Mouse (Mus musculus) lung, embryonic 14.5 days (tissue): ENCODE data around the gene Sgcd. TPM values are rescaled to one million over a fixed set of nuclear protein-coding genes. Genes with fewer than 3 reads are reported as not detected.

Source experiments
- ATAC-seq: fragments of 200-750 bp; cut with Nextera tagmentation; 2 replicates; pipeline ENCODE4 v1.8.0; 2017; ENCODE audit warnings: mild to moderate bottlenecking, moderate TSS enrichment, moderate library complexity; ENCODE audit not compliant: insufficient read depth
- DNase-seq: peaks from one replicate; pipeline ENCODE4 v3.0.0-alpha.2; 2015
- H3K27ac ChIP-seq: fragments of 300-500 bp; sonication (generic); 2 replicates; pipeline ENCODE4 v1.5.1; 2014; ENCODE audit warnings: low read depth, mild to moderate bottlenecking, moderate library complexity
- H3K27me3 ChIP-seq: fragments of 300-500 bp; sonication (generic); 2 replicates; pipeline ENCODE4 v1.6.1; 2014; ENCODE audit warnings: low read length, control low read depth; ENCODE audit not compliant: insufficient read depth
- H3K36me3 ChIP-seq: fragments of 300-500 bp; sonication (generic); 2 replicates; pipeline ENCODE4 v1.6.1; 2014; ENCODE audit warnings: control low read depth; ENCODE audit not compliant: insufficient read depth
- H3K4me1 ChIP-seq: fragments of 300-500 bp; sonication (generic); 2 replicates; pipeline ENCODE4 v1.6.1; 2014; ENCODE audit warnings: antibody characterized with exemption, control low read depth; ENCODE audit not compliant: insufficient read depth
- H3K4me2 ChIP-seq: fragments of 300-500 bp; sonication (generic); 2 replicates; pipeline ENCODE4 v1.6.1; 2014; ENCODE audit warnings: mild to moderate bottlenecking
- H3K4me3 ChIP-seq: fragments of 300-500 bp; sonication (generic); 2 replicates; pipeline ENCODE4 v1.5.1; 2014; ENCODE audit warnings: low read depth, low read length
- H3K9ac ChIP-seq: fragments of 300-500 bp; sonication (generic); 2 replicates; pipeline ENCODE4 v1.6.1; 2014
- H3K9me3 ChIP-seq: fragments of 300-500 bp; sonication (generic); 2 replicates; pipeline ENCODE4 v1.6.1; 2016; ENCODE audit warnings: low read depth, low read length, control low read depth
- CTCF ChIP-seq: IDR thresholded peaks from 2 replicates; pipeline ENCODE4 v1.5.1; 2016; ENCODE audit warnings: antibody characterized with exemption, low read depth
- WGBS: fragments of 180-500 bp; shearing (Covaris S2); extraction: QIAGEN DNeasy Blood & Tissue Kit; methylation state at CpG from one replicate; pipeline ENCODE4 v1.1.7; 2014; 5-methylcytosine and 5-hydroxymethylcytosine counted together
- polyA plus RNA-seq: library from polyadenylated mRNA; unstranded; fragments of >200 nt; fragmentation: Nextera tagmentation; extraction: Ambion mirVana; gene quantifications from 2 replicates; pipeline ENCODE4 v1.2.1, GENCODE M21; 2014

Sgcd gene
- polyA plus RNA-seq, 1 experiment from 2014 or later, result 2.5 TPM

- WGBS, result 57% methylated on average over 2 of the region's 2 CpGs
- H3K27me3 ChIP-seq, result 0 out of 2 replicates have a peak, but pooled peaks cover 3% of the 10 kb centered on the region
- no peak overlapping the region for H3K4me2 ChIP-seq
- H3K36me3 ChIP-seq, result no peaks in the 10 kb centered on the region
- H3K9me3 ChIP-seq, result no peaks in the 10 kb centered on the region
- DNase-seq (no peak), ATAC-seq (no peak)
- no peak overlapping the region for H3K27ac ChIP-seq
- no peaks in the 10 kb centered on the region for H3K4me1 ChIP-seq
- no peak overlapping the region for H3K9ac ChIP-seq
- no peak for TF ChIP-seq CTCF
- no peak overlapping the region for H3K4me3 ChIP-seq
These were observed 7.7 kb downstream of the Sgcd start for GRCm38 (mm10) chr11:47981108-47981507.

GRCm38 (mm10) chr11:47953291-47953690 lies 35.5 kb downstream of the Sgcd start:
- TF ChIP-seq CTCF, result no peak
- no peak for DNase-seq
- Histone ChIP-seq H3K4me2 (no peak overlapping the region), H3K9me3 (no peaks in the 10 kb centered on the region), H3K36me3 (no peaks in the 10 kb centered on the region), H3K4me1 (no peaks in the 10 kb centered on the region), H3K9ac (no peak overlapping the region), H3K4me3 (no peak overlapping the region), H3K27me3 (no peaks in the 10 kb centered on the region), H3K27ac (no peak overlapping the region)
- WGBS, result 66% methylated on average over 3 of the region's 3 CpGs
- ATAC-seq, result no peak

GRCm38 (mm10) chr11:47952366-47952765 lies 36.4 kb downstream of the Sgcd start:
- Histone ChIP-seq H3K4me3 (no peak overlapping the region), H3K4me2 (no peak overlapping the region), H3K27ac (no peak overlapping the region), H3K9ac (no peak overlapping the region), H3K36me3 (no peaks in the 10 kb centered on the region), H3K27me3 (no peaks in the 10 kb centered on the region), H3K9me3 (no peaks in the 10 kb centered on the region), H3K4me1 (no peaks in the 10 kb centered on the region)
- no peak for TF ChIP-seq CTCF
- 69% methylated on average over 4 of the region's 4 CpGs for WGBS
- DNase-seq, result no peak
- no peak for ATAC-seq

DNA sequence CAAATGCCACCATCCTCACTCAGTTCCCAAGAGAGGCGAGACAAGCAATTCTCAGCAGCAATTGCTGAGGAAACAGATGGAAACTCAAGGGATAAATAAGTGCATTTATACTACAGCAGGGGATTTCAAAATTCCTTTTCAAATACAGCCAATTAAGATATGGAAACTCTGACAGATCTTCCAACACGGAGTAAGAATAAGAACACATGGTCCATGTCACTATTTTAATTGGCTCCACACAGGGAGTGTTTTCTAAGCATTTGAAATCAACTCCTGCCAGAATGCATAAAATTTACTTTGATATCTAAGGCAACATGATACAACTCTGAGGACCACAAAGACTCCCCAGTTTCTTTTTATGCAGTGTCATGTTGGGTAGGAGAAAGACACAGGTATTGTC lies 49.0 kb downstream of the Sgcd start:
- DNase-seq, result no peak
- no peak for TF ChIP-seq CTCF

GRCm38 (mm10) chr11:47917616-47918015 lies 71.2 kb downstream of the Sgcd start:
- WGBS, result 78% methylated on average over 2 of the region's 2 CpGs
- Histone ChIP-seq H3K4me3 (no peak overlapping the region), H3K4me1 (no peaks in the 10 kb centered on the region), H3K9ac (no peak overlapping the region), H3K27me3 (no peaks in the 10 kb centered on the region), H3K27ac (no peak overlapping the region), H3K36me3 (no peaks in the 10 kb centered on the region), H3K9me3 (no peaks in the 10 kb centered on the region), H3K4me2 (no peak overlapping the region)
- no peak for TF ChIP-seq CTCF
- DNase-seq, result no peak
- ATAC-seq, result no peak

More for the DNA sequence above, 49.0 kb downstream of the Sgcd start:
- no peak for ATAC-seq
- Histone ChIP-seq H3K9me3 (no peaks in the 10 kb centered on the region), H3K9ac (no peak overlapping the region), H3K36me3 (no peaks in the 10 kb centered on the region), H3K27me3 (no peaks in the 10 kb centered on the region), H3K4me3 (no peak overlapping the region), H3K4me1 (no peaks in the 10 kb centered on the region), H3K27ac (no peak overlapping the region), H3K4me2 (no peak overlapping the region)
- 59% methylated on average over 2 of the region's 2 CpGs for WGBS

GRCm38 (mm10) chr11:47891617-47892172 lies 97.1 kb downstream of the Sgcd start:
- Histone ChIP-seq H3K9ac (no peak overlapping the region), H3K36me3 (no peaks in the 10 kb centered on the region), H3K4me2 (no peak overlapping the region), H3K9me3 (no peaks in the 10 kb centered on the region), H3K4me3 (no peak overlapping the region), H3K4me1 (no peaks in the 10 kb centered on the region), H3K27ac (no peak overlapping the region), H3K27me3 (no peaks in the 10 kb centered on the region)
- DNase-seq, result no peak
- no peak for ATAC-seq
- TF ChIP-seq CTCF, result no peak
- WGBS, result 90% methylated on average over 3 of the region's 3 CpGs

- no peaks in the 10 kb centered on the region for H3K4me1 ChIP-seq
- no peak overlapping the region for H3K27ac ChIP-seq
- H3K9ac ChIP-seq, result no peak overlapping the region
- H3K27me3 ChIP-seq, result no peaks in the 10 kb centered on the region
- H3K9me3 ChIP-seq, result no peaks in the 10 kb centered on the region
- ATAC-seq (no peak), DNase-seq (peak; percentile 55)
- no peak overlapping the region for H3K4me3 ChIP-seq
- H3K4me2 ChIP-seq, result no peak overlapping the region
- 54% methylated on average over 2 of the region's 2 CpGs for WGBS
- H3K36me3 ChIP-seq, result no peaks in the 10 kb centered on the region
- peak; percentile 55 for TF ChIP-seq CTCF
These were observed 98.5 kb downstream of the Sgcd start for GRCm38 (mm10) chr11:47890315-47890714.

DNA sequence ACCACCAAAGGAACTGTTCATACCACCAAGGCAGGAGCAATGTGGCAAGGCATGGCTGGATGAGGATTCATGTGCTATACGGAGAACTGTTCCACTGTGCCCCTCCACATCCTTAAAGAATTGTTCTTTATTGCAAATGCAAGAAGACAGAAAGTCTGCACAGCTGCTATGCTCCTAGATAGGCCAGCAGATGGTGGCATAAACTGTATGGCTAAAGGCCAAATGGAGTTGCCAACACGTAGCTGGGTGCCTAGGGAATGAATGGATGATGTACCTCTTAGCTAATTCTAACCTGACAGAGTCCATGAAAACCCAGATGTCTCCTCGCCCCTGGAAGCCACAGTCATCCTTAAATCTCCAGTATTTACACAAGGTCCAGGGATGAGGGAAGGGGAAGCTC lies 103.5 kb downstream of the Sgcd start:
- no peak overlapping the region for H3K27ac ChIP-seq
- H3K9ac ChIP-seq, result no peak overlapping the region
- H3K4me1 ChIP-seq, result no peaks in the 10 kb centered on the region
- no peaks in the 10 kb centered on the region for H3K27me3 ChIP-seq
- no peak for ATAC-seq
- no peak for TF ChIP-seq CTCF
- H3K4me3 ChIP-seq, result no peak overlapping the region
- H3K36me3 ChIP-seq, result no peaks in the 10 kb centered on the region
- no peak overlapping the region for H3K4me2 ChIP-seq
- no peaks in the 10 kb centered on the region for H3K9me3 ChIP-seq
- no peak for DNase-seq
- 50% methylated on average over 3 of the region's 3 CpGs for WGBS
